Mouse (Mus musculus): ENCODE measurements around the gene Pced1b. TPM values are rescaled to one million over a fixed set of nuclear protein-coding genes. Genes with fewer than 3 reads are reported as not detected.

The Pced1b gene
- total and polyA plus RNA-seq, 3 experiments = 3.6 to 3.9 (median 3.8) TPM

DNA sequence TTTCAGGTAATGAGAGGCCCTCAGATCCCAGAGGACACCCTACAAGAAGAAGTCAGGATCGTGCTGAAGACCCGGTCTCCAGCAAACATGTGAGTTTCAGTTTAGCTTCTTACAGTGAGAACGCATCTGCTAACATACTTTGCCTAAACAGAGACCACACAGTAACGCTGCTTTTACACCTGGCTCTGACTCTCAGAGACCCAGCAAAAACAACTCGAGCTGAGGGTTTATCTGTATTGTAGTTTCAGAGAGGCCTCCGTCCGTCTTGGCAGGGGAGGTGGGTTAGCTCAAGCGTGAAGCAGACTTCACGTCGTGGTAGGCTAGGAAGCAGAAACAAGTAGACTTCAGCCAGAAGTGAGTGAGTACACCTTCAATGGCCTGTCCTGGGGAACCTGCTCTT lies 30.4 kb downstream of the Pced1b start:
- Histone ChIP-seq H3K36me3 (ENCODE audit: control insufficient read depth, insufficient read depth, low read length) (no peaks in the 10 kb centered on the region), H3K9ac (ENCODE audit: low read depth, low read length) (no peak overlapping the region), H3K27ac (no peak overlapping the region), H3K4me3 (no peak overlapping the region), H3K79me2 (replicated peaks; ENCODE audit: control insufficient read depth, insufficient read depth, low read length) (no peaks in the 10 kb centered on the region), H3K4me1 (ENCODE audit: control insufficient read depth, insufficient read depth, low read length) (peaks cover 2% of the 10 kb centered on the region), H3K27me3 (ENCODE audit: control insufficient read depth, insufficient read depth, low read length) (no peaks in the 10 kb centered on the region)
- DNase-seq = no peak
- TF ChIP-seq POLR2A (IDR thresholded peaks at IDR 0.05; ENCODE audit: insufficient read depth, low read depth, low read length) (no peak), CTCF (IDR thresholded peaks at IDR 0.05) (no peak), EP300 (IDR thresholded peaks at IDR 0.05; ENCODE audit: insufficient read depth, low read depth, low read length) (no peak)
- intact Hi-C loops (cut with DNase I) = no loop called here
- 91% methylated on average over 10 of the region's 10 CpGs for WGBS

DNA sequence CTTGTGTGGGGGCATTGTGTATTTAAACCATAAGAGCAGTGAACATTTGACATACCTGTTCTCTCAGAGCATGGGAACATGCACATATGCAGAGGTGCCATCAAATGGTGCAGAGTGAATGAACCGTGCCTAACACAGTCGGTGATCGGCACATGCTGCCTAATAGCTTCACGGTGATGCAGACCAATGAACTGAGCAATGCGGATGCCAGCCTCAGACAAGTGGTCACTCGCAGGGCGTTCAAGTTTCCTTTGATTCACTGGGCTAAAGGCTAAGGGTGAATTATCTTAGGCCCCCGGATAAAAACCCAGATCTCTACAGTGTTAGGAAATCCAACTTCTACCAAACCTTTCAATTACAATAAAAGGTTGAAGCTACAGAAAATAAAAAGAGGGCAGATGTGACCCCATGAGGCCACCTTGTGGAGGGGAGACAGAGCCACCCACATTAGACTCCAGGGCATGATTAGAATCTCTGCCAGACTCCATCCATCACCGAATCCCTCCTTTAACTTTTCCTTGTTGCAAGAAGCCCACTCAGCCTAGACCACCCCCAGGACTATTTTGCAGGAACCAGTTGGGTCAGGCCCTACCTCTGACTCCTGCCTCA lies 31.5 kb downstream of the Pced1b start:
- no peak overlapping the region for H3K4me3 ChIP-seq
- intact Hi-C loops (cut with DNase I) = no loop called here
- WGBS = 98% methylated on average over 9 of the region's 9 CpGs
- no peaks in the 10 kb centered on the region for H3K4me1 ChIP-seq (ENCODE audit: control insufficient read depth, insufficient read depth, low read length)
- H3K27me3 ChIP-seq (ENCODE audit: control insufficient read depth, insufficient read depth, low read length) = no peaks in the 10 kb centered on the region
- DNase-seq = no peak
- TF ChIP-seq CTCF (IDR thresholded peaks at IDR 0.05) = 0 out of 2 replicates have a peak, but pooled peaks have one; percentile 3
- no peak for TF ChIP-seq EP300 (IDR thresholded peaks at IDR 0.05; ENCODE audit: insufficient read depth, low read depth, low read length)
- H3K36me3 ChIP-seq (ENCODE audit: control insufficient read depth, insufficient read depth, low read length) = no peaks in the 10 kb centered on the region
- H3K27ac ChIP-seq = no peak overlapping the region
- no peak overlapping the region for H3K9ac ChIP-seq (ENCODE audit: low read depth, low read length)
- no peaks in the 10 kb centered on the region for H3K79me2 ChIP-seq (replicated peaks; ENCODE audit: control insufficient read depth, insufficient read depth, low read length)

DNA sequence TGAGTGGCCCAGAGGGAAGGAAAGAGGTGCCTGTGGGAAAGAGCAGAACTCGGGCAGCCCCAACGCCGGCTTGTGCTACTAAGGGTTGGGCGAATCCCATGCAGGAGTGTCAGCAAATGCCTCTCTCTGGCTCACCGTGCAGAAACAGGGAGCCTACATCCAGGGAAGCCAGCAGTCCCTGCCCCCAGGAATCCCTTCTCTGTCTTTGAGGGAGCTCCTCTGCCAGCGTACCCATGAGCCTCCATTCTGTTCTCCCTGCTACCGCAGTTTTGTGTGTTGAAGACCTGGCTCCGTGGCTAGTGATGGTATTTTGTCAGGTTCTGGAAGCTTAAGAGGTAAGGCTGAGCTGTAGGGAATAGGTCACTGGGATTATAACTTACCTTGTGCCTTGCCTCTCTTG lies 33.2 kb downstream of the Pced1b start:
- H3K79me2 ChIP-seq (replicated peaks; ENCODE audit: control insufficient read depth, insufficient read depth, low read length) = no peaks in the 10 kb centered on the region
- intact Hi-C loops (cut with DNase I) = no loop called here
- WGBS = 86% methylated on average over 8 of the region's 8 CpGs
- H3K27ac ChIP-seq = no peak overlapping the region
- no peak overlapping the region for H3K4me3 ChIP-seq
- H3K9ac ChIP-seq (ENCODE audit: low read depth, low read length) = no peak overlapping the region
- H3K4me1 ChIP-seq (ENCODE audit: control insufficient read depth, insufficient read depth, low read length) = no peaks in the 10 kb centered on the region
- H3K36me3 ChIP-seq (ENCODE audit: control insufficient read depth, insufficient read depth, low read length) = no peaks in the 10 kb centered on the region
- no peak for DNase-seq
- TF ChIP-seq POLR2A (IDR thresholded peaks at IDR 0.05; ENCODE audit: insufficient read depth, low read depth, low read length) (no peak), EP300 (IDR thresholded peaks at IDR 0.05; ENCODE audit: insufficient read depth, low read depth, low read length) (no peak), CTCF (IDR thresholded peaks at IDR 0.05) (no peak)
- H3K27me3 ChIP-seq (ENCODE audit: control insufficient read depth, insufficient read depth, low read length) = no peaks in the 10 kb centered on the region

DNA sequence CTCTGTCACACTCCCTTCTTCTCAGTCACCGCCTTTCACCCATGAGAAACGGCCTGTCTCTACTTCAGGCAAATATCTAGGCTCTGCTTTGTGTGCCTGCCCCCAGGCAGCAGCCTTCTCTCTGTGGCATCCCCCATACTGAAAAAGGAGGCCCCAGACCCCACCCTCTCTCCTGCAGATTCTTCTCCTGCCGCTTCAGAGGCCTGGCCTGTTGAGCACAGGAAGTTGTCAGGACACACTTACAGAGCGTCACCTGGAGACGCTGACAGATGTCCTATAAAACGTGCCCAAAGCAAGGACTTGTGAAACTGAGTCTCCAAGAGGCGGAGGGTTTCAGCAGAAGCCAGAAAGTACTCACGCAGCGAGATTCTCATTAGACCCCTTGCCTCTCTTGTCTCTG lies 33.9 kb downstream of the Pced1b start:
- no peaks in the 10 kb centered on the region for H3K36me3 ChIP-seq (ENCODE audit: control insufficient read depth, insufficient read depth, low read length)
- no peaks in the 10 kb centered on the region for H3K27me3 ChIP-seq (ENCODE audit: control insufficient read depth, insufficient read depth, low read length)
- no peaks in the 10 kb centered on the region for H3K4me1 ChIP-seq (ENCODE audit: control insufficient read depth, insufficient read depth, low read length)
- intact Hi-C loops (cut with DNase I) = no loop called here
- WGBS = 59% methylated on average over 9 of the region's 9 CpGs
- H3K9ac ChIP-seq (ENCODE audit: low read depth, low read length) = no peak overlapping the region
- H3K27ac ChIP-seq = no peak overlapping the region
- TF ChIP-seq CTCF (IDR thresholded peaks at IDR 0.05) (no peak), EP300 (IDR thresholded peaks at IDR 0.05; ENCODE audit: insufficient read depth, low read depth, low read length) (no peak), POLR2A (IDR thresholded peaks at IDR 0.05; ENCODE audit: insufficient read depth, low read depth, low read length) (no peak)
- DNase-seq = no peak
- H3K79me2 ChIP-seq (replicated peaks; ENCODE audit: control insufficient read depth, insufficient read depth, low read length) = no peaks in the 10 kb centered on the region
- H3K4me3 ChIP-seq = no peak overlapping the region

DNA sequence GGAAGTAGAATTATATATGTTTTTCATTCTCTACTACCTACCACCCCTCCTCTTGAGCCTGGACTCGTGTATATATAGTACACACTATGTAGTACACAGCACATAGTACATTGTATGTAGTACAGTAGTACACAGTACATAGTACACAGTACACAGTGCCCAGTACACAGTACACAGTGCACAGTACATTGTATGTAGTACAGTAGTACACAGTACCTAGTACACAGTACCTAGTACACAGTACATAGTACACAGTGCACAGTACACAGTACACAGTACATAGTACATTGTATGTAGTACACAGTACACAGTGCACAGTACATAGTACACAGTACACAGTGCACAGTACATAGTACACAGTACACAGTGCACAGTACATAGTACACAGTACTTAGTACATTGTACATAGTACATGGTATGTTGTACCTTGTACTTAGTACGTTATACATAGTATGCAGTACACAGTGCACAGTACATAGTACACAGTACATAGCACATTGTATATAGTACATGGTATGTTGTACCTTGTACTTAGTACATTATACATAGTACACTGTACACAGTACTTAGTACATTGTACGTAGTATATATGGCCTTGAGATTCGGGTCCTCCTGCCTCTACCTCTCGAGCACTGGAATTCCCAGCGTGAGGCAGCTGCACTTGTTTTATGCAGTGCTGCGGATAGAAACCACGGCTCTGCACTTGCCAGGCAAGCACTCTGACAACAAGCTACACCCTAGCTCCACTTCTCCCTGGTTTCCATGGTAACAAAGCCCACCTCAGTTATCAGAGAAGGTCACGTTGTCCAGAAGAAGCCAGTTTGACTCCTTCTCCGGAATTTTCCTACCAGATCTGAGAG lies 35.0 kb downstream of the Pced1b start:
- WGBS = 74% methylated on average over 10 of the region's 10 CpGs

DNA sequence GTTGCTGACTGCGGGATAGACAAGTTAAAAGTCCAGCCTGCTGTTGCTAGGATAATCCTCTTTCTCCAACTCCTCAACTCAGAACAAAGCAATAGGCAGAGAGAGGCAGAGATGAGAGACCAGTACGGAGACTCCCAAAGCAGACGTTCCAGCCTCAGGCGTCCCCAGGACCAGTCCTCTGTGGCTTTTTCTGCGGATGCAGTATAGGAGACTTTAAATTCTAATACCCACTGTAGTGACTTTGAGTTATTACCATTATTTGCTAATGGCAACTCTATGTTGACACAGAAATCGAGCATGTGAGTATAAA lies 35.6 kb downstream of the Pced1b start:
- H3K27me3 ChIP-seq (ENCODE audit: control insufficient read depth, insufficient read depth, low read length) = no peaks in the 10 kb centered on the region
- DNase-seq = no peak
- no peak overlapping the region for H3K27ac ChIP-seq
- no peak overlapping the region for H3K9ac ChIP-seq (ENCODE audit: low read depth, low read length)
- whole genome bisulfite sequencing = 85% methylated on average over 6 of the region's 6 CpGs
- no peaks in the 10 kb centered on the region for H3K4me1 ChIP-seq (ENCODE audit: control insufficient read depth, insufficient read depth, low read length)
- H3K4me3 ChIP-seq = no peak overlapping the region
- H3K79me2 ChIP-seq (replicated peaks; ENCODE audit: control insufficient read depth, insufficient read depth, low read length) = no peaks in the 10 kb centered on the region
- intact Hi-C loops (cut with DNase I) = no loop called here
- TF ChIP-seq CTCF (IDR thresholded peaks at IDR 0.05) (no peak), EP300 (IDR thresholded peaks at IDR 0.05; ENCODE audit: insufficient read depth, low read depth, low read length) (no peak), POLR2A (IDR thresholded peaks at IDR 0.05; ENCODE audit: insufficient read depth, low read depth, low read length) (no peak)
- no peaks in the 10 kb centered on the region for H3K36me3 ChIP-seq (ENCODE audit: control insufficient read depth, insufficient read depth, low read length)

More for the DNA sequence above, 35.0 kb downstream of the Pced1b start:
- Histone ChIP-seq H3K27ac (no peak overlapping the region), H3K4me1 (ENCODE audit: control insufficient read depth, insufficient read depth, low read length) (no peaks in the 10 kb centered on the region), H3K79me2 (replicated peaks; ENCODE audit: control insufficient read depth, insufficient read depth, low read length) (no peaks in the 10 kb centered on the region), H3K4me3 (no peak overlapping the region), H3K36me3 (ENCODE audit: control insufficient read depth, insufficient read depth, low read length) (no peaks in the 10 kb centered on the region), H3K27me3 (ENCODE audit: control insufficient read depth, insufficient read depth, low read length) (no peaks in the 10 kb centered on the region), H3K9ac (ENCODE audit: low read depth, low read length) (no peak overlapping the region)
- intact Hi-C loops (cut with DNase I) = no loop called here
- TF ChIP-seq CTCF (IDR thresholded peaks at IDR 0.05) (no peak), EP300 (IDR thresholded peaks at IDR 0.05; ENCODE audit: insufficient read depth, low read depth, low read length) (no peak), POLR2A (IDR thresholded peaks at IDR 0.05; ENCODE audit: insufficient read depth, low read depth, low read length) (no peak)
- no peak for DNase-seq

All from heart, adult 2 months (tissue).